Mouse (Mus musculus) c-Kit-positive CD71-negative TER-119-negative erythroid progenitor cells, embryonic 14.5 days (primary cell): Measurements from ENCODE around the gene Gstk1.

Source experiments
- DNase-seq: peaks from one replicate; pipeline ENCODE4 v3.0.0-alpha.2; 2013; ENCODE audit warnings: low read depth

Gene Gstk1

GRCm38 (mm10) chr6:42265391-42266330 is 19.9 kb downstream of the Gstk1 start:
- peak; percentile 23 for DNase-seq

- DNase-seq = no peak
These were observed 25.1 kb downstream of the Gstk1 start for GRCm38 (mm10) chr6:42270817-42271216.

- DNase-seq = no peak
These were observed 30.4 kb downstream of the Gstk1 start for GRCm38 (mm10) chr6:42276151-42276550.

- DNase-seq = no peak
These were observed 37.3 kb downstream of the Gstk1 start for GRCm38 (mm10) chr6:42282865-42283528.

GRCm38 (mm10) chr6:42286448-42286847 is 40.7 kb downstream of the Gstk1 start, which contains the start of gene Clcn1:
Gene Clcn1 (plus strand): TSS chr6:42286685.
- DNase-seq = no peak

GRCm38 (mm10) chr6:42287562-42287961 is 41.8 kb downstream of the Gstk1 start:
- DNase-seq = no peak

GRCm38 (mm10) chr6:42293327-42293726 is 47.6 kb downstream of the Gstk1 start:
- peak; percentile 12 for DNase-seq

GRCm38 (mm10) chr6:42295549-42296094 is 49.9 kb downstream of the Gstk1 start:
- no peak for DNase-seq

- peak; percentile 31 for DNase-seq
These were observed 53.6 kb downstream of the Gstk1 start for GRCm38 (mm10) chr6:42299362-42299761.
